Mouse (Mus musculus): ENCODE measurements around the gene Ciao2b. TPM values are rescaled to one million over a fixed set of nuclear protein-coding genes. Genes with fewer than 3 reads are reported as not detected.
A peak's percentile ranks its signal among the peaks of the same experiment; 100 is the strongest.

Gene Ciao2b
- polyA plus RNA-seq, 1 experiment from 2014 or later: 98.6 TPM

GRCm38 (mm10) chr8:104593536-104594325 lies 48.0 kb downstream of the Ciao2b start:
- H3K9me3 ChIP-seq: no peaks in the 10 kb centered on the region

DNA sequence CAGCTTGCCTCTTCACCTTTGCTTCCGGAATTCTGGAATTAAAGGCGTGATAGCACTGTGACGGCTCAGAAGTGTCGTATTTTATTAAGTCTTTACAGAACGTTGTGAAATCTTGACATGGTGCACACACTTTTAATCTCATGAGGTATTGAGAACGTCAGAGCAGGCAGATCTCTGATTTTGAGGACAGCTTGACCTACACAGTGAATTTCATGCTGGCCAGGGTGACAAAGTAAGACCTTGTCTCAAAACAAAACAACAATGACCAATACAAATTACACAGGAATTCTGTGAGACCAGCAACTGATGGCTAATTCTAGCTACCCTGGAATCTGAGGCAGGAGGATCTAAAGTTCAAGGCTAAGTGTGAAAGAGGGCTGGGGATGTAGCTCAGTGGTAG lies 49.2 kb downstream of the Ciao2b start:
- H3K9me3 ChIP-seq: no peaks in the 10 kb centered on the region
- H3K4me3 ChIP-seq: peak overlapping the region; percentile 87
- 82% methylated on average over 6 of the region's 6 CpGs for WGBS
- H3K27ac ChIP-seq (replicated peaks): no peak overlapping the region
- peaks cover 39% of the 10 kb centered on the region for H3K36me3 ChIP-seq (replicated peaks)
- peaks cover 18% of the 10 kb centered on the region for H3K4me1 ChIP-seq
- H3K27me3 ChIP-seq (replicated peaks; ENCODE audit: low read depth, poor library complexity, severe bottlenecking): no peaks in the 10 kb centered on the region
- no peak for DNase-seq (ENCODE audit: low spot score)

More at GRCm38 (mm10) chr8:104593536-104594325, 48.0 kb downstream of the Ciao2b start:
- Histone ChIP-seq H3K36me3 (replicated peaks) (peaks cover 43% of the 10 kb centered on the region), H3K4me3 (no peak overlapping the region), H3K4me1 (peaks cover 18% of the 10 kb centered on the region), H3K27me3 (replicated peaks; ENCODE audit: low read depth, poor library complexity, severe bottlenecking) (no peaks in the 10 kb centered on the region), H3K27ac (replicated peaks) (no peak overlapping the region)
- DNase-seq (ENCODE audit: low spot score): no peak
- 96% methylated on average over 31 of the region's 31 CpGs for WGBS

DNA sequence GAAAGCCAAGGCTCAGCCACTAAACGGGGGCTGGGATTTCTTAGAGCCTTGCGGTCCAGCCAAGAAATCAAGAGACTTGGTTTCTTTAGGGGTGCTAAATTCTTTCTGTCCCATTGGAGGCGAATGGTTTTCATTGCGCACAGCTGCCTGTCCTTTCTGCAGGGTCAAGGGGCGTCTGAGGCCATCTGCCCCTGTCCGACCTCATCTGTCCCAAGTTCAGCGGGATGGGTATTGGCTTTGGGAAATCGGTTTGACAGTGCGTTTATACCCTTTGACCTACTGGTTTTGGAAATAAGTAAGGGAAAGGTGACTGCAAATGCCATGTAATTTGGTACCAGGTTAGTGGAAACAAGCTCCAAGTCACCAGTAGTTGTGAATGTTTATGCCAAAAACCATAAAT lies 49.9 kb downstream of the Ciao2b start:
- H3K9me3 ChIP-seq: no peaks in the 10 kb centered on the region
- DNase-seq (ENCODE audit: low spot score): no peak
- H3K27me3 ChIP-seq (replicated peaks; ENCODE audit: low read depth, poor library complexity, severe bottlenecking): no peaks in the 10 kb centered on the region
- H3K27ac ChIP-seq (replicated peaks): peak overlapping the region; percentile 87
- peaks cover 18% of the 10 kb centered on the region for H3K4me1 ChIP-seq
- H3K4me3 ChIP-seq: peak overlapping the region; percentile 87
- H3K36me3 ChIP-seq (replicated peaks): peaks cover 36% of the 10 kb centered on the region
- 2% methylated on average over 9 of the region's 9 CpGs for WGBS

- H3K27ac ChIP-seq (replicated peaks): peak within 1 kb of the TSS; percentile 87
- peaks cover 18% of the 10 kb centered on the region for H3K4me1 ChIP-seq
- H3K9me3 ChIP-seq: no peaks in the 10 kb centered on the region
- no peaks in the 10 kb centered on the region for H3K27me3 ChIP-seq (replicated peaks; ENCODE audit: low read depth, poor library complexity, severe bottlenecking)
- WGBS: 1% methylated on average over 44 of the region's 44 CpGs
- DNase-seq (ENCODE audit: low spot score): peak; percentile 93
- peak within 1 kb of the TSS; percentile 87 for H3K4me3 ChIP-seq
- peaks cover 31% of the 10 kb centered on the region for H3K36me3 ChIP-seq (replicated peaks)
Observed at GRCm38 (mm10) chr8:104591133-104591834, 50.5 kb downstream of the Ciao2b start, which contains the start of gene Pdp2. Gene Pdp2, plus strand, starts transcription at chr8:104591451.

GRCm38 (mm10) chr8:104590284-104590683 lies 51.5 kb downstream of the Ciao2b start:
- Histone ChIP-seq H3K4me1 (peaks cover 18% of the 10 kb centered on the region), H3K27me3 (replicated peaks; ENCODE audit: low read depth, poor library complexity, severe bottlenecking) (no peaks in the 10 kb centered on the region), H3K36me3 (replicated peaks) (peaks cover 21% of the 10 kb centered on the region), H3K9me3 (no peaks in the 10 kb centered on the region), H3K27ac (replicated peaks) (no peak overlapping the region), H3K4me3 (no peak overlapping the region)
- WGBS: 92% methylated on average over 3 of the region's 3 CpGs
- no peak for DNase-seq (ENCODE audit: low spot score)

Other genes starting within 250 kb of the Ciao2b start
- 2.2 and 2.4 TPM in 2 replicates for gene Cmtm4, start 246.2 kb downstream of the Ciao2b start, polyA plus RNA-seq (2016; fragmentation: Nextera tagmentation; extraction: Ambion mirVana)
- 69.3 and 74.4 TPM in 2 replicates for gene Dync1li2, start 198.9 kb downstream of the Ciao2b start, polyA plus RNA-seq (2016; fragmentation: Nextera tagmentation; extraction: Ambion mirVana)
- gene Terb1, start 132.1 kb downstream of the Ciao2b start, polyA plus RNA-seq (2016; fragmentation: Nextera tagmentation; extraction: Ambion mirVana): 0.19 and 0.26 TPM in 2 replicates
- 124 and 137 TPM in 2 replicates for gene Nae1, start 107.3 kb downstream of the Ciao2b start, polyA plus RNA-seq (2016; fragmentation: Nextera tagmentation; extraction: Ambion mirVana)
- 0.75 and 1.00 TPM in 2 replicates for gene Car7, start 107.3 kb downstream of the Ciao2b start, polyA plus RNA-seq (2016; fragmentation: Nextera tagmentation; extraction: Ambion mirVana)
- gene Pdp2, start 50.5 kb downstream of the Ciao2b start, polyA plus RNA-seq (2016; fragmentation: Nextera tagmentation; extraction: Ambion mirVana): 15.4 and 16.0 TPM in 2 replicates
- gene Cdh16, start 17.6 kb downstream of the Ciao2b start, polyA plus RNA-seq (2016; fragmentation: Nextera tagmentation; extraction: Ambion mirVana): not detected in 2 replicates
- gene Rrad, start 10.6 kb downstream of the Ciao2b start, polyA plus RNA-seq (2016; fragmentation: Nextera tagmentation; extraction: Ambion mirVana): 0.92 and 1.3 TPM in 2 replicates
- not detected in 2 replicates for gene Ces2a, start 92.0 kb upstream of the Ciao2b start, polyA plus RNA-seq (2016; fragmentation: Nextera tagmentation; extraction: Ambion mirVana)
- 0.04 and 0.29 TPM in 2 replicates for gene Ces2b, start 189.6 kb upstream of the Ciao2b start, polyA plus RNA-seq (2016; fragmentation: Nextera tagmentation; extraction: Ambion mirVana)
- not detected in 2 replicates for gene Ces2c, start 205.1 kb upstream of the Ciao2b start, polyA plus RNA-seq (2016; fragmentation: Nextera tagmentation; extraction: Ambion mirVana)